Mouse (Mus musculus): ENCODE measurements around the gene Zbtb18.

DNA sequence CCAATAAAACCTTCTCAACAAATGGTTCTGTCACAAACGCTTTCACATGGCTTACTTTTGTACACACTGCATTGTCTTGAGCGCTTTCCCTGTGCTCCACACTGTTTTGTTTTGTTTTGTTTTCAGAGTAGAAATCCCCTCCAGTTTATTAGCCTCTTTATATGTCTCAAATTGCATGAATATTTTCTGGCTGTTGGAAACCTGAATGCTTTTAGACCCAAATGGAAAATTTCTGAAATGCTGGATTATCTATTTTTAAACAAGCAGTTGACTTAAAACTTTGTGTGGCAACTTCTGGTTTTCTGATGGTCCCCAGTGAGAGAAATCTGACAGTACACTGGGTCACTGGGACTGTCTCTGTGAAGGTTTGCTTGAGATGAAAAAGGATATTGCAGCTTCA lies 6.8 kb downstream of the Zbtb18 start:
- TF ChIP-seq POLR2A (IDR thresholded peaks at IDR 0.05; ENCODE audit: control insufficient read depth, low read depth, low read length), result no peak
- TF ChIP-seq CTCF (IDR thresholded peaks at IDR 0.05; ENCODE audit: control insufficient read depth, insufficient read depth, insufficient replicate concordance, low read depth, low read length), result no peak

Data from testis, adult 2 months (tissue).